Mouse (Mus musculus): ENCODE measurements around the gene Pogz.
A peak's percentile ranks its signal among the peaks of the same experiment; 100 is the strongest.

Gene Pogz

DNA sequence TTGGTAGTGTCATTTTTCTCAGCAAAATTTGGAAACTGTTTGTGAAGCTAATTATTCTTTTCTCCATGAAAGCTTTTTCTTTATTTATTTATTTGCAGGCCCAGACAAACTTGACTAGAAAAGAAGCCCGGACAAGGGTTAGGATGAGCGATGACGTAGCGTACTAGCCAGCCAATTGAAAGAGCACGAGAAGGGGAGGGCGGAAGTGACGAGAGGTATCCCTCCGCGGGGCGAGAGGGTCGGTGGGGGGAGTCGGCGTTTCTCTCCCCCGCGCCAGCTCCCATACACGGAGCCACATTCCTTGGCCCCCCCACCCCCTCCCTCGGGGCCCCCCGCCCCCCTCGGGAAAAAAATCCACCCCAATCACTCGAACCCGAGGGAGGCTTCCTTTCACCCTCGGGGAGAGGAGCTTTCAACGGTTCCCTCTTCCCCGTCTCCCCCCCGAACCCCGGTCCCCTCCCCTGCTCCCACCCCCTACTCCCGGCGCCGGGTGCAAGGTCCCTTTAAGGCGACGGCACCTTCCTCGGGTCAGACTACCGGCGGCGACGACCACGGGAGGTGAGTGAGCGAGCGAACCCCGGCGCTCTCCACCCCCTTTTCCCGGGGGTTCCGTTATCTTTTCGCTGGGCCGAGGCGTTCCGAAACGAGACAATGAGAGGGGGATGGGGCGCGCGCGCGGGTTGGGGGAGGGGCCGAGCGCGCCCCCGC is at the start of gene Pogz:
Pogz (plus strand) TSS at position 385 of the 708 bp plus-strand sequence.
- DNase-seq (ENCODE audit: low spot score), result peak; percentile 98

DNA sequence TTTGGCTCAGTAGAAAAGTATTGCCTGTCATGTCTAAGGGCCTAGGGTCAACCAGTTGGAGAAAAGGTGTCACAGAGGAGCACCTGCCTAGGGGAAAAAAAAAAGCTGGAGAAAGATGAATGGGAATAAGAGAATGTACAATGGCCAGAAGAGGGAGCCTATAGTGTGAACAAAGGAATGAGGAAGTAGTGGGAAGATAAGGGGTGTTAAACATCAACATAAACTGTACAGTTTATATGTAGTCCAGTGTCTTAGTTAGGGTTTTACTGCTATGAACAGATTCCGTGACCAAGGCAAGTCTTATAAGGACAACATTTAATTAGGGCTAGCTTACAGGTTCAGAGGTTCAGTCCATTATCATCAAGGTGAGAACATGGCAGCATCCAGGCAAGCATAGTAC is 48.3 kb upstream of the Pogz start:
- DNase-seq (ENCODE audit: low spot score), result no peak

DNA sequence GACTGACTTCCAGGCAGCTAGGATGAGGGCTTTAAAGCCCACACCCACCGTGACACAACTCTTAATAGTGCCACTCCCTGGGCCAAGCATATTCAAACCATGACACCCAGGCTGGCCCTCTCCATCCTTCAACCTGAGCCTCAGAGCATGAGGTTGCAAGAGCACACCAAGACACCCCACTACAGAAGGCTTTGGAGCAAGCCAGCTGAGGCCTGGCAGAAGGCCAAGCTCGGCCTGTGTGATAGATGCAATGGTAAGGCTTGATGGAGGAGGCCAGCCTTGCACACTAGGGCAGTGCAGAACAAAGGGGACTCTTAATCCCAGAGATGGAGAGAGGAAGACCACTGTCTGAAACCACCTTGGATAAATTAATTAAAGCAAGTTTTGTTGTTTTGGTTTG is 47.9 kb upstream of the Pogz start:
- DNase-seq (ENCODE audit: low spot score), result no peak

DNA sequence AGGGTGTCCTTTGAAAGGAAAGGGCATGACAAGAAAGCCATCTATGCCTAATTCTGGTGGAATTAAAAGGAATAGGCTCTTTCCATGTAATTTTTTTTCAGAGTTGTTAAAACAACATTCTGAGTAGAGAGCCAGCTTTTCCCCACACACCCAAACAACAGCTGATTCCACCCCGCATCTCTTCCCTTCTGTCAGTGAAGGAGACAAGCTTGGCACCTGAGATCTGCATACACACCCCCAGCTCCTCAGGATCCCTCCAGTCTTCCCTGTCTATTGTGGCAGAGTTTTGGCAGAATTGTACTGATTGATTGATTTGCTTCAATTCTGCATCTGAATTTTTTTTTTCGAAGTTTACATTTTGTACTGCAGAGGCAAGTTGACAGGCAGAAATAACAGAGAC is 45.1 kb upstream of the Pogz start:
- no peak for DNase-seq (ENCODE audit: low spot score)

DNA sequence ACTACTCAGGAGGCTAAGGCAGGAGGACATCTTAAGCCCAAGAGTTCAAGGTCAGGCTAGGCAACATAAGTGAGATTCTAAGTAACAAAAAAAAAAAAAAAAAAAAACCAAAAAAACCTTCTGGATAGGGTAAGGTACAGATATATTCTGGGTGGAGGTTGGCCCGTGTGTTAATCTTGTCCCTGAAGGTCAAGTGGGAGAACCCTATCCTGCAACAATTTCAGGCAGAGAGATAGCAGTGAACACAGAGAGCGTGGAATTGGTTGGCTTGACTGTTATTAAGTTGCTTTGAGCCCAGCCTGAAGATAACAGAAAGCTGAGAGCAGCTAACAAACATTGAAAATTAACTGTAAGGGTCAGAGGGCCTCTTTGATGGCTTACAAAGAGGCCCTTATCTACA is 43.7 kb upstream of the Pogz start:
- DNase-seq (ENCODE audit: low spot score), result no peak

DNA sequence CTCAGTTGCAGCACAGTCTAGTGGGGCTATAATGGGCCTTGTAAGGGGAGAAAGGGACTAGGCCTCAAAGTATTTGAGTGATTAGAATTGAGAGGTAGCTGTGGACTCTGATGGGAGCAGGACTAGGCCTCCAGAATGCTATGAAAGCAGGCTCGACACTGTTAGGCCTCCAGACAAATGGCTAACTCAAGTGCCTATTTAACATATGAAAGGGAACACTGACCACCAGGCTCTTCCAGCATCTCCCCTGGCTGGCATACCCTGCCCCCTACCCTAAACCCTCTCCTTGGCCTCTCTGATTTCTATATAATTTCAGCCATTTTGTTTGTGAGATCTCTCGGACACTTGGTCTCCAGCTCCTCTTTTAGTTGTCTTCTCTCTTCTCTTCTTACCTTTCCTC is 43.0 kb upstream of the Pogz start:
- no peak for DNase-seq (ENCODE audit: low spot score)

DNA sequence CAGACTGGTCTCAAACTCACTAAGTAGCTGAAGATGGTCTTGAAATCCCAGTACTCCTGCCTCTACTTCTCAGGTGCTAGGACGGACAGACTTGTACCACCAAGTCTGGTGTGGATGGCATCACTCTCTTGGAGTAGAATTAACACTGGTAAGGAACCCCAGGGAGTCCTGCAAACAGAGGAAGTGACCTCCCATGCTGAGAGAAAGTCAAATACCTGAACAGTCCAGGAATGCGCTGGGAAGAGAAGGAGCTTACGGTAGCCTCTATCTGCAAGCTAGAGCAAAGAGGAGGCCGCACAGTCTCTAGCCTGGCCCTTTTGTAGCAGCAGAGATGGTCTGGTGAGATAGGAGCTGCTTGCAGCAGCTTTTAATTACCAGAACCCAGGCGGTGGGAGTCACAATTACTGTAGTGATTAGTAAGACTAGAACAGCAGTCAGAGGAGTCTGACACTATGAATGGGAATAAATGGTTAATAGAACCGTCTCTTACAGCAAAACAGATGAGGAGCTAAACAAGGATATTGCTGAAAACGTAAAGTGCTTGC is 41.7 kb upstream of the Pogz start:
- DNase-seq (ENCODE audit: low spot score), result no peak

DNA sequence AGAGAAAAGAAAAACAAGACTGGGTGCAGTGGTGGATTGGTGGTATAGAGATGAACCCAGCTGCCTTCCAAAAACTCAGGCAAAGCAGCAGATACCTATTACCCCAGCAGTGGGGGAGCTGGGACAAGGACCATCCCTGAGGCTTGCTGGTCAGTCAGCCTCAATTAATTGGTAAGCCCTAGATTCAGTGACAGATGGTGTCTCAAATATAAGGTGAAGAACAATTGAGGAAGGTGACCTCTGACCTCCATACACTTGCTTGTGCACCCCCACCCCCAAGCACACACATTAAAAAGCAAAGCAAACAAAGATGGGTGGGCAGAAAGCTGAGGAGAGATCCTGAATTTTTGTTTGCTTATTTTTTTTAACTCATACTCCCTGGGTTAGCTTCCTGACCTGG is 41.2 kb upstream of the Pogz start:
- no peak for DNase-seq (ENCODE audit: low spot score)

DNA sequence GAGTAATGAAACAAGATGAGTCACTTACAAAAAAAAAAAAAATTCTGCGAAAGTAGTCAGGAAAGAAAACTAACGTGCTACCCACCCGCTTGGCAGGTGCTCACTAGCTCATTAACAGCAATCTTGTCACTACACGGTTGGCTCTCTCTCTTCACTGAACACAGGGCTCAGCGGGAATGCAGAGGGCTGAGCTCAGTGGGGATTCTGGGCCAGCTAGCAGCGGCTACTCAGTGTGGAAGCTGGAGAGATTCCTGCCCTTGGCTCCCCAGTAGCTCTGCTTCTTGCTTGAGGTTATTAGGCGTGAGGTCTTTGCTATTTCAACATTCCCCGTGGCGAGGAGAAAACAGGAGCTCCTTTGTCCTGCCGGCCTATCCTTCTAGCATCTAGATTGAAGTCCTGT is 33.2 kb upstream of the Pogz start:
- peak; percentile 11 for DNase-seq (ENCODE audit: low spot score)

DNA sequence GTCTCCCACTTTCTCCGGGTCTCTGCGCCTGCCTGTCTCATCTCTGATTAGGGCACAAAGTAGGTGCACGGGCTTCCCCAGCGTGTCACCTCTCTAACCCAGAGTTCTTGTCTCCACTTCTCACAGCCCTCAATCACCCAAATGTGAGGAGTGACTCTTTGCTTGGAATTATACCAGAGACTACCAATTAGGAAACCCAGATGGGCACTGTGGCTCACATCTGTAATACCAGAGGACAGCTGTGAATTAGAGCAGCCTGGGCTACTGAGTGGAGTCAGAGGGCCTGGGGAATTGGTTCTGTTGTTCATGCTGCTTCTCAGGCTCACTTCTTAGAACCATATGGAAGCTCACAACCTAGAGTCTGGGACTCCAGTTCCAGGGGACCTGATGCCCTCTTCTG is 32.4 kb upstream of the Pogz start:
- no peak for DNase-seq (ENCODE audit: low spot score)

DNA sequence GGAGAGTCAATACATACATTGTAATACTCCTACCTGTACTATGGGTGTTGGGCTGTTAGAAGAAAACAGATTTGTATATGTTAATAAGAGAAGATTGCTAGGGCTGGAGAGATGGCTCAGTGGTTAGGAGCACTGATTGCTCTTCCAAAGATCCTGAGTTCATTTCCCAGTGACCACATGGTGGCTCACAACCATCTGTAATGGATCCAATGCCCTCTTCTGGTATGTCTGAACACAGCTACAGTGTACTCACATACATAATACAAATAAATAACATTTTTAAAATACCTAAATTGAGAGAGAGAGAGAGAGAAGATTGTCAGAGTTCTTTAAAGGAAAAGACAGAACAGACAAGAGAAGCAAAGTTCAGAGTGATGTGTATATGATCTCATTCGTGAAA is 29.1 kb upstream of the Pogz start:
- DNase-seq (ENCODE audit: low spot score), result no peak

DNA sequence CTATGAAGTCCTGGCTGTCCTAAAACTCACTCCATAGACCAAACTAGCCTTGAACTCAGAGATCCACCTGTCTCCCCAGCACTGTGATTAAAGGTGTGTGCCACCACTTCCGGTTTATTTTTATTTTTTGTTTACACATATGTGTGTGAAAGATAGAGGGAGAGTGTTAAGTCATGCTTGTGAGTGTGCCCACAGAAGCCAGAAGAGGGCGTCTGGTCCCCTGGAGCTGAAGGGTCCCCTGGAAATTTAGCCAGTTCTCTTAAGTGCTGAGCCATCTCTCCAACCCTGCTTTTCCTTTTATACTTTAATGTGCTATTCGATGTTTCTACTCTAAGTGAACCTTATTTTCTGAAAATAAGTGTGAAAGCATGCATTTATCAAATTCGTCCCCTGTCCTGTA is 25.7 kb upstream of the Pogz start:
- DNase-seq (ENCODE audit: low spot score), result peak; percentile 35

DNA sequence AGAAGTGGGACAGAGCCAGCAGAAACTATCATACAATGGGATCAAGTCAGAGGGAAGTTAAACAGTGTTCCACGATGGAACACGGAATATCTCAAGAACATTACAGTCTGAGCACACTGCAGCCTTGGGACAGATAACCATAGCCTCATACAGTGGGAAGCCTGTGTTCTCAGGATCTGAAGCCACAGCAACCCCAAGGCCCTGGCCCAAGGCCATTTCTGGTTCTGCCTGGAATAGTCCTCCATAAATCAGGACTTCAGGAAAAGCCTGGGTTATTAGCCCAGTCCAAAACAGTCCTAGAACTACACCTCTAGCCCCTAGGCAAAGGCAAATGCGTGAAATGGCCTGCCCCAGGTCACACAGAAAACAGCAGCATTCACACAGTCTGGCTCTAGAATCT is 23.7 kb upstream of the Pogz start:
- no peak for DNase-seq (ENCODE audit: low spot score)

DNA sequence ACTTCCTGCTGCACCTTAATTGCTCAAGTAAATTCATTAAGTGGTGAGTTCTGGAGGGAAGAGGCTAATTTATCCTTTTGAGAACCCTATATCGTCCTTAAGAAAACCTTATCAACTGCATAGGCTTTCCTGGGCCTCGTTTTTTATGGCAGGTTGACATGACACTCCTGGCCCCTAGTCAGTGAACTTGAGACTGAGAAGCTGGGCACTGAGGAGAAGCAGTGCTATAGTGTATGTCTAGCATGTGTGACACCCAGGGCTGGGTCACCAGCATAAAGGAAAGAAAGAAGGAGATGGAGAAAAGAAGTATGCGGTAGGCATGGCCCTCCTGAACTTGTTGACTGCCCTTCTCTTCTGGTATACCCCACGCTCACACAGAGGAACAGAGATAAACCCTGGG is 23.3 kb upstream of the Pogz start:
- no peak for DNase-seq (ENCODE audit: low spot score)

DNA sequence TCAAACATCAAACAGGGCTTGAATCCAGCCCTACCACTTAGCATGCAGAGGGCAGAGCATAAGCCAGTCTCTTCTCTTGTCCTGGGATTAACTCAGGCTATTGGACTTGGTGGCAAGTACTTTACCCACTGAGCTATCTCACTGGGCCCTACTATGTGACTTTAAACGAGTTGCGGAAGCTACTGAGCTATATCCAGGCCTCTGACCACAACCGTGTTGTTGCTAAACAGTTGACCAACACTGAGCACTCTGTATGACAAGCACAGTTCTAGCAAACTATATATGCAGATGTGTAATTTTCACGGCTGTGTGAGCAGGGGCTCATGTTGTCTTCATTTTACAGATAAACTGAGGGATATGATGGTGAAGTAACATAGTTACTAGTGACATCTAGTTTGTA is 22.7 kb upstream of the Pogz start:
- DNase-seq (ENCODE audit: low spot score), result no peak

DNA sequence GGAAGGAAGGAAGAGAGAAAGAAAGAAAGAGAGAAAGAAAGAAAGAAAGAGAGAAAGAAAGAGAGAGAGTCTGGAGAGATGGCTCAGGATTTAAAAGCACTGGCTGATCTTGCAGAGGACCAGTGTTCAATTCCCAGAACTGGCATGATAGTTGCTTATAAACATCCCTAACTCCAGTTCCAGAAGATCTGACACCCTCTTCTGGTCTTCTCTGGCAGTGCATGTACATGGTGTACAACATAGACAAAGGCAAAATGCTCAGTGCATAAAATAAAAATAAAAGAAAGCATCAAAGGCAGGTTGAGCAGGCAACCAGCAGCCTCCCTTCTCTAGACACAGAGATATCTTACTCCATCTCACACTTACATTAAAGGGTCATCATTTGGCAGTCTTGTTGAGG is 21.8 kb upstream of the Pogz start:
- no peak for DNase-seq (ENCODE audit: low spot score)

DNA sequence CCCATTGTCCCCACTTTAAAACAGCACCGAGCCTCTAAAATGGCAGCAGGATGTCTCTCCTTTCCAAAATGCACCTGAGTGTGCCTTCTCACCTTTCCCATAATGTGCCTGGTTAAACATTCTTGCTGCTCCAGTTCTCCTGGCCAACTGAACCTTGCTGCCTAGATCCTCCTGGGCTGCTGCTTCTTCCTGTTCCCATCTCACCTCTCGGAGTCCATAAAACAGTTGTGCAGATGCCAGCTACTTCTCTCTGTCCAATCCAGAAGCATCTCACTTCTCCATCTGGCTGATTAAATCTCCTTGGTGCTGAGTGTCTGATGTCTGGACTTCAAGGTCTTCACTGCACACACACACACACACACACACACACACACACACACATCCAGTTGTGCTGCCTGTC is 19.6 kb upstream of the Pogz start:
- DNase-seq (ENCODE audit: low spot score), result no peak

DNA sequence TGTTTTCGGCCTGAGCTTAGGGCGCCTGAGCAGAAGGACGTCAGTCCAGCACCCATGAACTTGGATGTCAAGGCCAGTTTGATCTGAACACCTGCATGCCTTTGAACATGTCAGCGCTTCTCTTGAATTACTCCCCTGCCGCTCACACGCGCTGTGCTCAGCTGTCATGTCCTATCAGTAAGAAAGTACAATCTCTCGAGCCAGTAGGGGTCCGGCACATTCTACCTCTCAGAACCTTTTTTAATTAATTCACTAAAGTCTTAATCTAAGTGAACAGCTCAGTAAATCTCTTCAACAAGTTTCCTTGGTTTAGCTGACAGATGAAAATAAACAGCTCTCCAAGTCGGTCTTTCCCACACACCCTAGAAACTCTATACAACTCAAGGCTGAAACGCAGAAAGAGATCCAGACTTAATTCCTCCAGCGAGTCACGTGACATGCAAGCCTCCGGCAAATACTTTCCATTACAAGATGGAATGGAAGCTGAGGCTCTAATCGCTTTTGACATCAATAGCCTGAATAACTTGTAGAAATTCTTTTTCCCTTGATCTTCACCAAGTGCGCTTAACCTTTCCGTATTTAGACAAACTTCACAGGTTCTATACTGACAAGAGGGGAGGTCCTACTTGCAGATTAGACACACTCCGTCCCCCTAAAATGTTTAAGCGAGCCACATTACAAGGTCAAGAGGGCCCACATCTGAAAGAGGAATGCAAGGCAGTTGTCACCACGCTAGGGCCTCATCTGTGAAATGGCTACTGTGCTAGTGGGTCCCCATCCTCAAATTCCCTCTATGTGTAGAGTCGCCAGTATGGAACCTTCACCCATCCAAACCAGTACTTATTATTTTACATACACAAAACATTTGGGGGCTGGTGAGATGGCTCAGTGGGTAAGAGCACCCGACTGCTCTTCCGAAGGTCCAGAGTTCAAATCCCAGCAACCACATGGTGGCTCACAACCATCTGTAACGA is 17.6 kb upstream of the Pogz start:
- peak; percentile 12 for DNase-seq (ENCODE audit: low spot score)

DNA sequence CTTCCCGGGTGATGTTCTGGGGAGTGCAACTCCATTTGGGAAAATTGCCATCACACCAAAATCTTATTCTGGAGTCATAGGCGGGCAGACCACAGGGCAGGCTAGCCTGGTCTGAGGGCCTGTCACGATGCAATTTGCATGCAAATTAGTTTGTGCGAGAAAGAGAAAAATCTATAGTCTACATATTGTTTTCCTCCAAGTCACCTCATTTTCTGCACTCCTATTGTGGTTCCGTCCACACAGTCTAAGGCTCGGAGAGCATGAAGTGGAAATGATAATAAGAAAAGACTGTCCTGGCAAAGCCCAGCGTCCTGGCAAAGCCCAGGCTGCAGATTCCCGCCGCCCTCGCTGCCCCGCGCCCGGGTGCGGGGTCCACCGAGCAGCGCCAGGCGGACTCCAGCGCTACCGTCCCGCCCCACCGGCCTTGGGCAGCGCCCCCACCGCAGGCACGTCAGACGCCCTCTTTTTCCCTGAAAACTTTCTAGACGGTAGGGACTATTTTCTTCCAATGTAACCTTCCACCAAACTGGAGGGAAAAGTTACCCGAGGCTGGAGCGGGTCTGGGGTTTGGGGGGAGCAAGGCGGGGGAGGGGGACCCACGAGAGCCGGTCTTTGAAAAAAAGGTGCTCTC is 16.2 kb upstream of the Pogz start:
- DNase-seq (ENCODE audit: low spot score), result peak; percentile 85

DNA sequence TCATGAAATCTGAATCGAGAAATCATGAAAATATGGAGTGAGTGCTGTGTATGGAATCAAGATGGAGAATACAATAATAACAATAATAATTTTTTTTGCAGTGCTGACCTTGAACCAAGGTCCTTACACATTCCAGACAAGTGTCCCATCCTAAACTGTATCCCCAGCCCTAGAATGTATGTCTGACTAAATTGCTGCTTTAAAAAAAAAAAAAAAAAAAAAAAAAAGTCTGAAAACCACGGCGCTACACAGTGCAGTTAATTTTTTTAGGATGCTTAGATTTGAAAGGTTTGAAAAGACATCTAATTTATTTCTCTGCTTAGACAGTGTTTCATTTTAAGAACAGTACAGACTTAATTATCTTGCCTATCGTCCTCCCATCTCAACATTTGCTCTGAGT is 15.3 kb upstream of the Pogz start:
- DNase-seq (ENCODE audit: low spot score), result no peak

DNA sequence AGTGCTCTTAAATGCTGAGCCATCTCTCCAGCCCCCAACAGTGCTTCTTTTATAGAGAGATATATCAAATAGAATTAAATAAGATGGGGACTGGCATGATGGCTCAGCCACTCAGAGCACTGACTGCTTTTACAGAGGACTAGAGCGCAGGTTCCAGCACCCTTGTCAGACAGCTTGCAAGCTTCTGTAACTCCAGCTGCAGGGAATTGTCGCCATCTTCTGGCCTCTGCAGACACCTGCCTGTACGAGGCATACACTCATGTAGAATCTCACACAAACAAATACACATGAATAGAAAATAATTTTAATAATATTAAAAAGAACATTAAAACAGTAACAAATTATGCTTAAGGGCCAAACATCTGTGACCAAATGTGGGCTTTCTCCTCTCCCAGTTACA is 13.3 kb upstream of the Pogz start:
- DNase-seq (ENCODE audit: low spot score), result no peak

DNA sequence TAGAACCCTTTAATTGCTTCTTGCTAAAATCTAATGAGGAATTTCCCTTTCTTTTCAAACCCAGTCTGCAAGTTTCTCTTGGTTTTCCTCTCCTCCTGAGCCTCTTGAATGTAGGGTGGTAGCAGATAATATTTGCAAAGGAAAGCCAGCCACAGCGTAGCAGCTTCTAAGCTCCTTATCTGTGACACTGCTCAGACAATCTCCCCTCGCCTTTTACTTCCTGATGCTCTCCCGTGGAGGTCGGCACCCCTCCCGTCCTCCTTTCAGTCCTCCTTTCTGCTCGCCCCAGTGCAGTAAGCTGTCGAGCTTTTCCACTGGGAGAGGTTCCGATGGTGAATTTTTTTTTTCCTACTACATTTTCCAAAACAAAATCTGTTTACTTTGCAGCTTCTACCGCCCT is 5.3 kb upstream of the Pogz start:
- DNase-seq (ENCODE audit: low spot score), result no peak

DNA sequence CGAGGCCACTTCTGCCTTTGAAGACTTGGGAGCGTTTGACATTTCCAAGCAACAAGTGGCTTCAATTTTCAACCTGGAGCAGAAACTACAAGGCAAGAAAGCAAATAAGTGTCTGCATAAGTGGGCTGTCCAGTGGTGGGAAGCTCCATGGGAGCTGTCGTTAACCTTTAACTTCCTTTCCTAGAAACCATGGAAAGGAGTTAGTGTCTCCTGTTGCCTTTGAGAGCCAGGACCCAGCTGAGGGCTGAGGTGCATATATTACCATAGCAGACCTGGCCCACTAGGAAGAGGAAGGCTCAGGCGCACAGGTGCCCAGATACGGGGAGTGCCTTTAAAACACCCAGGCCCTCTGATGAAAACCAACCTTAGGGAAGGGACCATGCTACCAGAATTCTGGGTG is 4.7 kb upstream of the Pogz start:
- DNase-seq (ENCODE audit: low spot score), result no peak
